Mouse (Mus musculus) adrenal gland, adult 2 months (tissue): ENCODE results near the gene Setd2. TPM values are rescaled to one million over a fixed set of nuclear protein-coding genes. Genes with fewer than 3 reads are reported as not detected.

Experiments used
- DNase-seq: peaks from one replicate; pipeline ENCODE4 v3.0.0; 2021
- long read RNA-seq: library from polyadenylated mRNA; stranded (forward); transcript quantifications from one replicate; pipeline ENCODE4 v2.0.0, GENCODE M21; 2021
- polyA plus RNA-seq: library from polyadenylated mRNA; depleted of rRNA; stranded (reverse); fragments of >200 nt; gene quantifications from 2 replicates; pipeline ENCODE4 v1.2.3, GENCODE M21; 2012; rRNA removed
- total RNA-seq, 2 experiments: library from RNA; stranded (reverse); gene quantifications; 2 replicates each; pipeline ENCODE4 v1.2.3; 2021

The Setd2 gene
- total RNA-seq = 10 to 100 TPM; 49.1 to 75.8 TPM
- 23.3 and 25.9 TPM in 2 replicates for polyA plus RNA-seq
- long read RNA-seq = 0 reads

DNA sequence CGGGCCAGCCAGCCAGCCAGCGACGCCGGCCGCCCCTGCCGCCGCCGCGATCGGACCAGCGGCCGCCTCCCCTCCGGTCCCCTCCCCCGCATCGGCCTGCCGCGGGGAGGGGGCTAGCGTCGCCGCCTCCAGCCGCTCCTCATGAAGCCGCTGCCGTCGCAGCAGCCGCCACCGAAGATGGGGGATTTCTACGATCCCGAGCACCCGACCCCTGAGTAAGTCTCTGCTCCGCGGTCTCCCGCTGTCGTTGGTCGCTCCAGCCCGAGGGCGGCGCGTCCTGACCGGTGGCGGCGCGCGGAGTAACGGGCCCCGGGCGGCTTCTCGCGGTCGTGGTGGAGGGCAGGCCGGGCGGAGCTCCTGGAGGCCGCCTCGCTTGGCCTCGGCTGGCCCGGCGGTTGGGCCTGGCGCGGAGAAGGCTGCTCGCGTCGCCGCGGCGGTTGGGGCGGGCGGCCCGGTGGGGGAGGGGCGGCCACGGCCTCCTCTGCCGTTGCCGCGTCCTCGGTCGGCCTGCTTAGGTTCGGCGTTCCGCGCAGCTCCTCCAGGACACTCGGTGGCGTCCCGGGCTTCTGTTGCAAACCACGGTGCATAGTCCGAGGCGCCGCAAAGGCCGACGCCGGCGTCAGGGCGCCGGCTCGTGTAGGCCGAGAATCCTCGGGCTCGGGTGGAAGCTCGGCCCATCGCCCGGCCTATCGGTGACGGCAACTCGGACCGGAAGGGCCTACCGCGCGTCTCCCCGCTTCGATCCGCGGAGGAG is at the start of gene Setd2:
TSS of gene Setd2 (plus strand) at position 60 of the 754 bp plus-strand sequence.
- DNase-seq = peak; percentile 86

DNA sequence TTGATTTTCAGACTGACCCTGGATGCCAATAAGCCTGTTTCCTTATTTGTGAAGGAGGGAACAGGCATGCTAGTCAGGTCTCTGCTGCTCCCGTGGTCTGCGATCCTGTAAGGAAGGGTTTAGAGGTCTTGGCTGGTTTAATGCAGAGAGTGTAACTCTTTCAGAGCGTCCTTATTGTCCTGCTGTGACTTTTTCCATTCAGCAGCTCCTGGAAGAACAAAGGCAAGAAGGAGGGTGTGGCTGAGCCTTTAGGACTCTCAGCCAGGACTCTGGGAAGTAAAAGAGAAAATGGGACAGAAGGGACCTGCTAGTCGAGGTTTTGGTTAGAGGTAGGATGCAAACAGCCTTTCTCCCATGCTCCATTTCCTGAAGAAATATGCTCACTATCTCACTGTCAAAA is 43.6 kb upstream of the Setd2 start:
- DNase-seq = no peak

DNA sequence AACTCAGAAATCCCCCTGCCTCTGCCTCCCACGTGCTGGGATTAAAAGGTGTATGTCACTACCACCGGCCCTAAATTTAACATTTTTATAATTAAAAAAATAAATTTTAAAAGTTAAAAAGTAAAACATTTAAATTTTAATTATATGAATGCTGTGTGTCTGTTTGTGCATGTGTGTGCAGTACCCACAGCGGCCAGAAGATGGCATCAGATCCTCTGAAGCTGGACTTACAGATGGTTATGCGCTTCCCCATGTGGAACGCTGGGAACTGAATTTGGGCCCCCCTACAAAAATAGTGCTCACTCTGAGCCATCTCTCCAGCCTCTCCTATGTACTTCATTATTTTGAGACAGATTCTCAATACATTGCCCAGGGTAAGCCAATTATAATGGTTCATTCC is 41.5 kb upstream of the Setd2 start:
- no peak for DNase-seq

DNA sequence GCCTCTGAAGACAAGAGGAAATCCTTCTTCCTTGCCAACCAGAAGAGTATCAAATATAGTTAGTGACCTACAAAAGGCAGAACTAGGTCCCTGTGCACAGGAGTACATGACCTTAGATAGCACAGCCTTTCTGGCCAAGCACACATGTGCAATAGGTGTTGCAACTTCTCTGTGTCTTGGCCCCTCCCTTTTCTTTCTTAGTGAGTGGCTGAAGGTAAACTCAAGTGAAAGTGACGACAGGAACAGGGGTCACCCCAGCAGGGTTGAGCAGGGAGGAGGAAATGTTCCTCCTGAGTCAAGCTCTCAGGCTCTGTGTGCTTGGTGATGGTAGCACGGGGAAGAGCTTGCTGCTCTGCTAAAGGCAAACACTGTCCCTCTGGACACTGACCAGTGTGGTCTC is 6.7 kb upstream of the Setd2 start:
- no peak for DNase-seq

- no peak for DNase-seq
These were observed 3.2 kb upstream of the Setd2 start for GRCm38 (mm10) chr9:110529002-110529737.

GRCm38 (mm10) chr9:110530650-110531049 is 1.7 kb upstream of the Setd2 start:
- no peak for DNase-seq

DNA sequence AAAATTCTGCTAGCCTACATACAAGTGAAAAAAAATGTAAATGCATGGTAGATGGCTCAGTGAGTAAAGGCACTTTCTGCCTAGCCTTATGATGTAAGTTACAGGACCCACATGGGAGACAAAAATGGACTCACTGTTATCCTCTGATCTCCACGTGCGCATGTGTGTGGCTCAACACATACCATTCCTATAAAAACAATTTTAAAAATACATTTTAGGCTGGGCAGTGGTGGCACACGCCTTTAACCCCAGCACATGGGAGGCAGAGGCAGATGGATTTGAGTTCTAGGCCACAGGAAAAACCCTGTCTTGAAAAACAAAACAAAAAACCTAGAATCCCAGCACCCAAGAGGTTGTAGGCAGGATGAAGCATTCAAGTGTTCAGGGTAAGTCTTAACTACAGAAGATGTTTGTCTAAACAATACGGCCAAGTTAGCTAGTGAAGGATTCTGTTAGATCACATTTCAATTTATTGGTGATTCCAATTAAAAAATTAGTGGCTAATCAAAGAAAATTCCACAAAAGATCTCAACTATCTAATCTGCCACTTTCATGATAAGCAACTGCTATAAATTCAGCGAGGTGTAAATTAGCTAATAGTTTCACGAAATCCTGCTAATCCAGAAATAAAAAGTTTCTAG is 1.1 kb upstream of the Setd2 start:
- DNase-seq = no peak

- peak; percentile 98 for DNase-seq
These were observed 395 bp upstream of the Setd2 start for GRCm38 (mm10) chr9:110531914-110532489.

DNA sequence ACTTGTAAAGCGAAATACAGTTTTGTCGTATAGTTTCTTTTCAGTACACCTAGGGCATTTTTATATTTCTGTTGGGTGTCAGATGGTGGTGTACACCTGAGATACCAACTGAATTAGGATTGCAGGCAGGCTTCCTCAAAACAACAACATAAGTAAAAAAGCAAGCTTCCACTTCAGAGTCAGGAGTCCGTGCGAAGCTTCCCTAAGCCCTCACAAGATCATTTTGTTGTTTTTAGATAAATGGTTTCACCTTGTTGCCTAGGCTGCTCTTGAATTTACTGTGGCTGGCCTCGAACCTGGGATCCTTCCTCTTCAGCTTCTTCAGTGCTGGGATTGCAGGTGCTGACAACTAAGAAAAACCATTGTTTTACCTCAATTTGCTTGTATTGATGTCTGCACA is 1.2 kb downstream of the Setd2 start:
- no peak for DNase-seq

- no peak for DNase-seq
These were observed 2.7 kb downstream of the Setd2 start for GRCm38 (mm10) chr9:110535114-110535513.

- no peak for DNase-seq
These were observed 4.2 kb downstream of the Setd2 start for GRCm38 (mm10) chr9:110536636-110537035.

GRCm38 (mm10) chr9:110538511-110538910 is 6.1 kb downstream of the Setd2 start:
- DNase-seq = no peak

DNA sequence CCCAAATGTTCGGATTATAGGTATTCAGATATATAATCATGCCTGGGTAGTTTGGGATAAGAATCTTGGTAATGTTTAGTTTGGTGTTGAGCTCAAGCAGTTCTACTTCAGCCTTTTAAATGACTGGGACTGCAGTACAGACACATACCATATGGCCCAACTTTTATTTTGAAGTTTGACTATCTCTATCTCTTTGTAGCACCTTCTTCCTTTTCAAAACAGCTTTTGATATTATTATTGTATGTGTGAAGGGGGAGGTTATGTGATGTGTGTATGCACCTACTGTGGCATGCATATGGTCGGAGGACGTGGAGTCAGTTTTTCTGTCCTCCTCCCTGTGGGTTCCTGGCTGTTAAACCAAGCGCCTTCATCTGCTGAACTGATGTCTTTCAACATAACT is 9.6 kb downstream of the Setd2 start:
- no peak for DNase-seq

GRCm38 (mm10) chr9:110548261-110548660 is 15.9 kb downstream of the Setd2 start:
- DNase-seq = no peak

DNA sequence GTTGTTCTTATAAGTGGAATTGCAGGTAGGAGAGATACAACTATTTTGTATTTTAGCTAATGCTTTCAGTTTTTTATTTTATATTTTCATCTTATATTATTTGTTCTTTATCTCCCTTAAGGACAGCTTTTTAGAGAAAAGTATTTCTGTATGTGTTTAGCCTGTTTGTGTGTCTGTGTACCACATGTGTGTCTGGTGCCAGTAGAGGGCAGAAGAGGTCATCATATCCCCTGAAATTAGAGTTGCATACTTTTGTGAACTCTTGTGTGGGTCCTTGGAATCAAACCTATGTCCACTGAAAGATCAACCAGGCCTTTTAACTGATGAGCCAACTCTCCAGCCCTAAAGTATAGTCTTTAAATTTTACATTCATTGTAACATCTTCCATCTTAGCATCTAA is 35.9 kb downstream of the Setd2 start:
- no peak for DNase-seq

- DNase-seq = no peak
These were observed 49.8 kb downstream of the Setd2 start for GRCm38 (mm10) chr9:110582161-110582560.

GRCm38 (mm10) chr9:110583521-110583920 is 51.1 kb downstream of the Setd2 start:
- DNase-seq = no peak

DNA sequence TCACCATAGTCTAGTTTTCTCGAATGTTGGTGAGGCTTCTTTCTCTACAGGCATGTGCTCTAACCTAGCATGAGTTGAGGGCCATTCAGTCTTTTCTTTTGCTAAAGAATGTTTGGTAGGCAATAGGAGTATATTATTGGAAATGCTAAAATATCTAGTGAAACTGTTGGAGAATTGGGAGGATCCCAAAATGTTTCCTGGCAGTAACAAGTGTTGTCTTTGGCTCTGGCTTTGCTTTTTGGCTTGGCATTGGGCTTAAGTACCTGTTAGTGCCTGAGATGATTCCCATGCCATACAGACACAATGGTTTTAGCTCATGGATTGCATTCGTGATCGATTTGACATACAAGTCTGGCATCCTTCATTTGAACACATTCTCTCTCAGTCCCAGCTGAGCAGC is 79.1 kb downstream of the Setd2 start:
- DNase-seq = no peak

DNA sequence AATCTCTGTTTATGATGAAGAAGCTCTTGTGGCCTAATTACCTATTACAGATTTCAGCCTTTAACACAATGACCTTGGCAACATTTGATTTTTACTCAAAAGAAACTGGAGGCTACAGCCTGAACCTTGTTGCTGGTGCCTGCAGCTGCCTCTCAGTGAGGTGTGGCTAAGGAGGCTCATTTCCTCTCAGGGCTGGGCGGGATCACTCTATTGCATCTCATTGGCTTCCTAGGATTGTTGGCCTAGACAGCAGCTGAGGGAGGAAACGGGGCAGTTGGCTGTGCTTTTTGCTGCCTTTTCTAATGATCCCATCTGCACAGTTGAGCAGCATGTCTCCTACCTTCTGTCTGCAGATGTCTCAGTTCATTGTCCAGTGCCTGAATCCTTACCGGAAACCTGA is 84.7 kb downstream of the Setd2 start:
- no peak for DNase-seq

- no peak for DNase-seq
These were observed 87.8 kb downstream of the Setd2 start for GRCm38 (mm10) chr9:110620180-110620579.

- DNase-seq = no peak
These were observed 88.3 kb downstream of the Setd2 start for GRCm38 (mm10) chr9:110620685-110621084.

DNA sequence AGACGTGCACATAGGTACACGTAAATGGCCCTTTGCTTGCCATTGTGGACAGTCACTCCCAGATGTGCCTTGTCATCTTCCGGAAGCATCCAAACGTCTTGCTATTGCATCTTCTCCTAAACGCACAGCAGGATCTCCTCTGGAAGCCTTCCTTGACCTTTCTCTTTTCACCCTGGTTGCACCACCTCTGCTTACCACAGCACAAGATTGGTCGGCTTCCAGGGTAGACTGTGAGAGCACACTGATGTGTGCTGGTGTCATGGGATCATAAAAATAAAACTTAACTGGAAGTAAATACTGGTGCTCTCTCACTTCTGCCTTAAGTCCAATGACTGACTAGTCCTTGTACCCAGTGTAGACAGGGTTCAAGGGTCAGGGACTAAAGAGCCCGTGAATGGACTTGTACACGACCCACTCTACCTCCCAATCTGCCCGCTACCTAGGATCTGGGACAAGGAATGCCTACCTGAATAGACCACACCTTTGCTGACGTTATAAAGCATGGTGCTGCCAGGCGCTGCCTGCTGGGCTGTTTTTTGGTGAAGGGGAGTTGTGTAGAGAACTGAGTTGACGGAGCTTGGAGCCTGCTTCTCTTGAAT is 90.3 kb downstream of the Setd2 start:
- DNase-seq = peak; percentile 35
